Mouse (Mus musculus): ENCODE measurements around the gene Dydc1. TPM values are rescaled to one million over a fixed set of nuclear protein-coding genes. Genes with fewer than 3 reads are reported as not detected.
A peak's percentile ranks its signal among the peaks of the same experiment; 100 is the strongest.
"Not testable (repeated sequence)": the region's sequence is repeated elsewhere in the genome, so short reads cannot be mapped to it uniquely, and the experiment has no call there.

Dydc1 gene
- polyA plus RNA-seq, 1 experiment from 2014 or later, result 0.30 TPM

GRCm38 (mm10) chr14:41033135-41034110 lies 39.3 kb upstream of the Dydc1 start:
- ATAC-seq (peak; percentile 33), DNase-seq (ENCODE audit: low spot score) (peak; percentile 87)
- no peak overlapping the region for H3K9ac ChIP-seq (replicated peaks; ENCODE audit: low read depth)
- H3K4me2 ChIP-seq (replicated peaks; ENCODE audit: low read depth, low read length), result peak overlapping the region; percentile 6; the same call in 1 of the 2 replicates
- no peaks in the 10 kb centered on the region for H3K9me3 ChIP-seq (ENCODE audit: low read length)
- no peaks in the 10 kb centered on the region for H3K4me1 ChIP-seq (ENCODE audit: insufficient read depth, low read depth, low read length)
- TF ChIP-seq EP300 (IDR thresholded peaks at IDR 0.05), result no peak
- TF ChIP-seq CTCF (IDR thresholded peaks at IDR 0.05), result peak; percentile 90
- H3K27me3 ChIP-seq (replicated peaks; ENCODE audit: insufficient read depth, low read length), result no peaks in the 10 kb centered on the region
- 46% methylated on average over 13 of the region's 13 CpGs for WGBS
- no peaks in the 10 kb centered on the region for H3K36me3 ChIP-seq (ENCODE audit: insufficient read depth, low read length)
- no peak overlapping the region for H3K27ac ChIP-seq (ENCODE audit: low read length)
- H3K4me3 ChIP-seq (ENCODE audit: low read depth, low read length), result no peak overlapping the region

- TF ChIP-seq EP300 (IDR thresholded peaks at IDR 0.05) (no peak), CTCF (IDR thresholded peaks at IDR 0.05) (peak; percentile 94)
- 30% methylated on average over 6 of the region's 6 CpGs for WGBS
- Histone ChIP-seq H3K36me3 (ENCODE audit: insufficient read depth, low read length) (no peaks in the 10 kb centered on the region), H3K4me3 (ENCODE audit: low read depth, low read length) (no peak overlapping the region), H3K9ac (replicated peaks; ENCODE audit: low read depth) (no peak overlapping the region), H3K27me3 (replicated peaks; ENCODE audit: insufficient read depth, low read length) (no peaks in the 10 kb centered on the region), H3K4me2 (replicated peaks; ENCODE audit: low read depth, low read length) (no peak overlapping the region), H3K27ac (ENCODE audit: low read length) (no peak overlapping the region), H3K9me3 (ENCODE audit: low read length) (no peaks in the 10 kb centered on the region), H3K4me1 (ENCODE audit: insufficient read depth, low read depth, low read length) (no peaks in the 10 kb centered on the region)
- DNase-seq (ENCODE audit: low spot score) (peak; percentile 72), ATAC-seq (no peak; the same call in 1 of the 2 replicates)
These were observed 37.4 kb upstream of the Dydc1 start for GRCm38 (mm10) chr14:41035146-41035798.

- H3K9me3 ChIP-seq (ENCODE audit: low read length), result no peaks in the 10 kb centered on the region
- DNase-seq (ENCODE audit: low spot score) (no peak), ATAC-seq (no peak)
- no peaks in the 10 kb centered on the region for H3K4me1 ChIP-seq (ENCODE audit: insufficient read depth, low read depth, low read length)
- TF ChIP-seq EP300 (IDR thresholded peaks at IDR 0.05) (no peak), CTCF (IDR thresholded peaks at IDR 0.05) (no peak)
- H3K27ac ChIP-seq (ENCODE audit: low read length), result no peak overlapping the region
- no peak overlapping the region for H3K4me2 ChIP-seq (replicated peaks; ENCODE audit: low read depth, low read length)
- no peaks in the 10 kb centered on the region for H3K27me3 ChIP-seq (replicated peaks; ENCODE audit: insufficient read depth, low read length)
- no peak overlapping the region for H3K4me3 ChIP-seq (ENCODE audit: low read depth, low read length)
- H3K9ac ChIP-seq (replicated peaks; ENCODE audit: low read depth), result no peak overlapping the region
- H3K36me3 ChIP-seq (ENCODE audit: insufficient read depth, low read length), result no peaks in the 10 kb centered on the region
- WGBS, result 72% methylated on average over 2 of the region's 2 CpGs
These were observed 25.3 kb upstream of the Dydc1 start for GRCm38 (mm10) chr14:41047402-41047801.

- no peaks in the 10 kb centered on the region for H3K27me3 ChIP-seq (replicated peaks; ENCODE audit: insufficient read depth, low read length)
- 71% methylated on average over 6 of the region's 6 CpGs for WGBS
- no peaks in the 10 kb centered on the region for H3K9me3 ChIP-seq (ENCODE audit: low read length)
- H3K9ac ChIP-seq (replicated peaks; ENCODE audit: low read depth), result no peak overlapping the region
- H3K4me3 ChIP-seq (ENCODE audit: low read depth, low read length), result no peak overlapping the region
- TF ChIP-seq EP300 (IDR thresholded peaks at IDR 0.05) (no peak), CTCF (IDR thresholded peaks at IDR 0.05) (no peak)
- no peak overlapping the region for H3K4me2 ChIP-seq (replicated peaks; ENCODE audit: low read depth, low read length)
- no peaks in the 10 kb centered on the region for H3K36me3 ChIP-seq (ENCODE audit: insufficient read depth, low read length)
- no peak for DNase-seq (ENCODE audit: low spot score)
- no peaks in the 10 kb centered on the region for H3K4me1 ChIP-seq (ENCODE audit: insufficient read depth, low read depth, low read length)
- no peak overlapping the region for H3K27ac ChIP-seq (ENCODE audit: low read length)
- no peak for ATAC-seq
These were observed 22.2 kb upstream of the Dydc1 start for GRCm38 (mm10) chr14:41050471-41050870.

- Histone ChIP-seq H3K4me2 (replicated peaks; ENCODE audit: low read depth, low read length) (no peak overlapping the region), H3K4me3 (ENCODE audit: low read depth, low read length) (no peak overlapping the region), H3K9me3 (ENCODE audit: low read length) (no peaks in the 10 kb centered on the region), H3K27ac (ENCODE audit: low read length) (no peak overlapping the region), H3K36me3 (ENCODE audit: insufficient read depth, low read length) (no peaks in the 10 kb centered on the region), H3K4me1 (ENCODE audit: insufficient read depth, low read depth, low read length) (no peaks in the 10 kb centered on the region), H3K27me3 (replicated peaks; ENCODE audit: insufficient read depth, low read length) (no peaks in the 10 kb centered on the region), H3K9ac (replicated peaks; ENCODE audit: low read depth) (no peak overlapping the region)
- ATAC-seq (no peak), DNase-seq (ENCODE audit: low spot score) (no peak)
- 73% methylated on average over 5 of the region's 5 CpGs for WGBS
- TF ChIP-seq CTCF (IDR thresholded peaks at IDR 0.05) (peak; percentile 35), EP300 (IDR thresholded peaks at IDR 0.05) (no peak)
These were observed 20.2 kb upstream of the Dydc1 start for GRCm38 (mm10) chr14:41052481-41052880.

DNA sequence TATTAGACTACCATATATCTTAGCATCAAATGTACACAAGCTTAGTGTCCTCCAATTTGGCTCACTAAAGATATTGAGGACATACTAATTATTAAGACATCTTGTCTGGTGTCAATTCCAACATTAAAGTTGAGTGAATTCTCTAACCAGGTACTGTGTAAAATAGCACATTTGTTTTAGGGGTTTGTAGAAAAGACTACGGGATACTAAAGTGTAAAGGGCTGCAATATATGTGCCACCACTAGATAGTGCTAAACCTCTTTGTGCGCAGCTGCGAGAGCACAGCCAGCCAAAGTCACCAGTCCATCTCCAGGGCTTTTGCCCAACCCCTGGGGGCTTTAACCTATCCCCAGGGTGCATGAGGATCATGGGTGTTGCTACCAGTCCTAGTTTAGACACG lies 19.5 kb upstream of the Dydc1 start:
- not testable (repeated sequence) for H3K4me1 ChIP-seq (ENCODE audit: insufficient read depth, low read depth, low read length); H3K27me3 ChIP-seq (replicated peaks; ENCODE audit: insufficient read depth, low read length); DNase-seq (ENCODE audit: low spot score); ATAC-seq; H3K4me2 ChIP-seq (replicated peaks; ENCODE audit: low read depth, low read length); H3K4me3 ChIP-seq (ENCODE audit: low read depth, low read length); H3K9me3 ChIP-seq (ENCODE audit: low read length); H3K27ac ChIP-seq (ENCODE audit: low read length); H3K9ac ChIP-seq (replicated peaks; ENCODE audit: low read depth); H3K36me3 ChIP-seq (ENCODE audit: insufficient read depth, low read length)
- peak; percentile 13; the same call in 1 of the 2 replicates for TF ChIP-seq CTCF (IDR thresholded peaks at IDR 0.05)
- 55% methylated on average over 3 of the region's 4 CpGs for WGBS
